Mouse (Mus musculus) leukemia stem cell, adult 10-12 weeks (primary cell): ENCODE results near the gene Xkr7. TPM values are rescaled to one million over a fixed set of nuclear protein-coding genes. Genes with fewer than 3 reads are reported as not detected.

ENCODE experiments used
- polyA plus RNA-seq: library from polyadenylated mRNA; stranded (reverse); fragments of >175 nt; gene quantifications from 2 replicates; pipeline ENCODE4 v1.2.3, GENCODE M21; 2012; ENCODE audit warnings: low replicate concordance

Xkr7 gene
- polyA plus RNA-seq: not detected in 2 replicates

GRCm38 (mm10) chr2:153031126-153032082 is at the start of gene Xkr7:
TSS of gene Xkr7 (plus strand) at chr2:153031852.

GRCm38 (mm10) chr2:153014758-153015593 is 16.7 kb upstream of the Xkr7 start, which contains the start of gene Pdrg1:
TSS of gene Pdrg1 (minus strand) at chr2:153015427.

GRCm38 (mm10) chr2:153065747-153066508 is 34.3 kb downstream of the Xkr7 start, which contains the start of gene Ccm2l:
TSS of gene Ccm2l (plus strand) at chr2:153065955.

Other genes with a start within 250 kb of the Xkr7 start
- gene Bcl2l1, start 200.1 kb upstream of the Xkr7 start, polyA plus RNA-seq: 97.0 and 169 TPM in 2 replicates
- 9.2 and 11.6 TPM in 2 replicates for gene Tpx2, start 183.9 kb upstream of the Xkr7 start, polyA plus RNA-seq
- gene Mylk2, start 120.5 kb upstream of the Xkr7 start, polyA plus RNA-seq: not detected in 2 replicates
- gene Foxs1, start 98.6 kb upstream of the Xkr7 start, polyA plus RNA-seq: 0.32 and 1.1 TPM in 2 replicates
- gene Dusp15, start 80.2 kb upstream of the Xkr7 start, polyA plus RNA-seq: not detected in 2 replicates
- 0.18 TPM in 1 of 2 replicates, not detected in the other for gene Ttll9, start 69.4 kb upstream of the Xkr7 start, polyA plus RNA-seq
- gene Pdrg1, start 16.4 kb upstream of the Xkr7 start, polyA plus RNA-seq: 11.0 and 20.0 TPM in 2 replicates
- gene Ccm2l, start 34.1 kb downstream of the Xkr7 start, polyA plus RNA-seq: 0.18 and 1.3 TPM in 2 replicates
- gene Hck, start 76.6 kb downstream of the Xkr7 start, polyA plus RNA-seq: 7.5 and 16.0 TPM in 2 replicates
- 6.1 and 52.3 TPM in 2 replicates for gene Tm9sf4, start 129.5 kb downstream of the Xkr7 start, polyA plus RNA-seq
- gene Tspyl3, start 193.6 kb downstream of the Xkr7 start, polyA plus RNA-seq: 4.2 and 6.9 TPM in 2 replicates
- gene Plagl2, start 209.6 kb downstream of the Xkr7 start, polyA plus RNA-seq: 8.3 and 38.1 TPM in 2 replicates
- gene Pofut1, start 209.7 kb downstream of the Xkr7 start, polyA plus RNA-seq: 9.3 and 13.1 TPM in 2 replicates